Mouse (Mus musculus) B cell, adult (primary cell): ENCODE results near the gene Atp12a. TPM values are rescaled to one million over a fixed set of nuclear protein-coding genes. Genes with fewer than 3 reads are reported as not detected.

Source experiments
- total RNA-seq: library from RNA; stranded (reverse); gene quantifications from 4 replicates; pipeline ENCODE4 v1.2.4, GENCODE M21; 2023; ENCODE audit not compliant: inconsistent age

Gene Atp12a
- not detected in 4 replicates for total RNA-seq

GRCm38 (mm10) chr14:56364711-56365237 is at the start of gene Atp12a:
Atp12a (plus strand) TSS chr14:56365068.

GRCm38 (mm10) chr14:56402311-56403071 is 37.6 kb downstream of the Atp12a start, which contains the start of gene Rnf17:
Rnf17 (plus strand) TSS chr14:56402581.

Other genes with a start within 250 kb of the Atp12a start
- gene Gzme, start 244.4 kb upstream of the Atp12a start, total RNA-seq, result not detected in 4 replicates
- gene Gzmd, start 232.5 kb upstream of the Atp12a start, total RNA-seq, result not detected in 4 replicates
- gene Gzmg, start 205.5 kb upstream of the Atp12a start, total RNA-seq, result not detected in 4 replicates
- gene Gzmn, start 190.5 kb upstream of the Atp12a start, total RNA-seq, result not detected in 4 replicates
- gene Gzmf, start 153.7 kb upstream of the Atp12a start, total RNA-seq, result not detected in 4 replicates
- gene Gzmc, start 130.4 kb upstream of the Atp12a start, total RNA-seq, result not detected in 4 replicates
- gene Gzmb, start 102.8 kb upstream of the Atp12a start, total RNA-seq, result 0.83 to 0.96 TPM (median 0.84 TPM) in 3 of 4 replicates, not detected in the other
- gene Rnf17, start 37.5 kb downstream of the Atp12a start, total RNA-seq, result 0.54 to 1.1 TPM (median 0.96 TPM) in 4 replicates
- 12.7 to 18.5 TPM (median 14.7 TPM) in 4 replicates for gene Cenpj, start 210.4 kb downstream of the Atp12a start, total RNA-seq
- gene Parp4, start 210.6 kb downstream of the Atp12a start, total RNA-seq, result 70.3 to 80.9 TPM (median 76.7 TPM) in 4 replicates